Mouse (Mus musculus): ENCODE results near the gene Rap1a.

Gene Rap1a

DNA sequence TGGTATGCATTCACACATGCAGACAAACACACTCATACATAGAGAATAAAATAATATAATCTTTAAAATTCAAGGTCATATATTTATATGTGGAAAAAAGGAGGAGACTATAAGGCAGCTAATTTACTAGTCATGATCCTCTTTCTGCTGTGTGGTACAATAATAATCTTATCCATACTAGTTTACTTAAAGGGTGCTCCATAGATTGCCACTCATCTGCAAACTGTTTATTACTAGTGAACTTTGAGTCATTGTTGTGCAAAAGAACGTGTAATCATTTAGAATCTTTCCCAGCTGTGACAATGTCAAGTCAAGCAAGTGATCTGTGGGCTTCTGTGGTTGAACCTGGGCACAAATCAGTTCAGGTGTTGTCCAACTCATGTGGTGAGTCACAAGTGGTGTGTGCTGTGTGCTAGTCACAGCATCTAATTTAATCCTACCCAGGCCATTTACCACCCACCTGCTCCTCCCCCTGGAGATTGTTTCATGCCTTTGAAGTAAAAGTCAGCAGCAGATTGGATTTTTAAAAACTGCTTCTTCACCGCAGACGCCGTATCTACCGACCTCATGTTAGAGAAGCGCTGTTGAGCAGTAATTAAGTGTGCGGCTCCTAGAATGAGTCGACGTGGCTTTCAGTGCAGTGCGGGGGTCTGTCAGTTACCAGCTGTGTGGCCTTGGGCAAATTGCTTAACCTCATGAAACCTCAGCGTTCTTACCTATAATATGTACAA, 5.5 kb upstream of the Rap1a start:
- no peak for DNase-seq (ENCODE audit: low read depth)

DNA sequence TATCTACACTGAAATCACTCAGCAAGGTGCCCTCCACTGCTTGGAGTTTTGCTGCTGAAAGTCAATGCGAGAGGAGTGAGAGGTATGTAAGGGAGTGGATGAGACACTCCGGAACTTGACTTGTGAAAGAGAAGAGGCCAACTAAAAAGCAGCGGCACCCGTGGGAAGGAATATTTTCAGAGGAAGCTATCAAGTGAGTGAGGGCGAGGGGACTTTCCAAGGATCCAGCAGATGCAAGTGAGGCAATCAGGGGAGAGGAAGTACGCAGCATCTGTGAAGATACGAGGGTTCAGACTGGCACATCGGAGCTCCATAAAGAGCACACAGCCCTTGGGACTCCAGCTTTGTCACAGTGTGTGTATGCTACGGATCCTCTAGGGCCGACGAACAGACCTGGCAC, 2.5 kb upstream of the Rap1a start:
- DNase-seq (ENCODE audit: low read depth): no peak

DNA sequence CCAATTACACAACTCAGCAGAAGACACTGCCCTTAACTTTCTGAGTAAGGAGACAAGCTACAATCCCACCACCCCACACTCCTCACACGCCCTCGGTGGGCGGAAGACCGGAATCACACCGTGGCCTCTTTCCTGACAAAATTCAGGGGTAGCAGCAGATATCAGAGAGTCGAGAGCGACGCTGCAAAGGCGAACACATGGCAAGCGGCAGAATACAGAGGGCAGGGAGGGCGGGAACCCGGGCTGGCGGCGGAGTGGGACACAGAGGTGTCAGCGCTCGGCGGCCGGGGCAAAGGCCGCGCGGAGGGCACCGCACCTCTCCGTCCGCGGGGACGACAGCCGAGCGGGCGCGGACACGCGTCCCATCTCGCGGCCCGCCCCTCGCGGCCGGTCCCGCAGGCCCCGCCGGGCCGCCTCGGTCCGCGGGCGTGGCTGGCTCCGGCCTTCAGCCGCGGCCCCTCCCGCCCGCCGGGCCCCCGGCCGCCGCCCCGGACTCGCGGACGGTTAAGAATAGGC, 403 bp downstream of the Rap1a start:
- DNase-seq (ENCODE audit: low read depth): no peak

DNA sequence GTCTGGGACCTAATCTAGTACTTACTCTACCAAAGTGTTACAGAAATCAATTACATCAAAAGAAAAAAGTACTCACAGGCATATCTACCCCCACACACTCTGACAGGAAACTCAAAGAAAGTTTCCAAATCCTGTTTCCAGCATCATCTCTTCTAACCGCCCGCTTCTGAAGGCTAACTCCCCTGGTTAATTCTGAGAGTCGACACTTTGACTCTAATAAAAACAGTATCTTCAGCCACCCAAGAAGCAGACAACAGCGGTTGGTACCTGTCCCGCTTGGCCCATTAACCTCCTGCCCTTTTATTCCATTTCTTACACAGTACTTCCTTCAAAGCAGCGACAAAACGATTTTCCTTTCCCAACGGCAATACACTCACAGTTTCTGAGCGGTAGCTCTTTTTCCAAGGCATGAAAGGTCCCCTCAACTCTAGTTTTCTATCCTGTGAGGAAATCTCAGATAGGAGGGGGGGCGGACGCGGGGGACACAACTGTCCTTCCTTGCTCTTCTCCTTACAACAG, 921 bp downstream of the Rap1a start:
- DNase-seq (ENCODE audit: low read depth): no peak

DNA sequence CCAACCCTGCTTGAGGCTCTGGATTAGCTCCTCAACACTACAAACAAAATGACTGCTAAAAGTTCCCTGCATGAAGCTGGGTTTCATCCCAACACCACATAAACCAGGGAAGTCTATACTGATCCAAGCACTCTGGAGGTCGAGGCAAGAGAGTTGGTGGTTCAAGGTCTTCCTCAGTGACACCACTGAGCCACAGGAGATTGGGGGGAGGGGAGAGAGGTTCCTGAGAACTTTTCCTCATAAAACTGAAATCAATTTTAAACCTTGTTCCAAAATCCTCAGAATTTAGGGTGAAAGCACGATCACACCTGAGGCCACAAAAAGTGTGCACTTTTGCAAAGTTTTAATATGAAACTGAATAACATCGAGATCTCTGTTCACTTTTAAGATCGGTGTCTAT, 1.8 kb downstream of the Rap1a start:
- DNase-seq (ENCODE audit: low read depth): no peak

DNA sequence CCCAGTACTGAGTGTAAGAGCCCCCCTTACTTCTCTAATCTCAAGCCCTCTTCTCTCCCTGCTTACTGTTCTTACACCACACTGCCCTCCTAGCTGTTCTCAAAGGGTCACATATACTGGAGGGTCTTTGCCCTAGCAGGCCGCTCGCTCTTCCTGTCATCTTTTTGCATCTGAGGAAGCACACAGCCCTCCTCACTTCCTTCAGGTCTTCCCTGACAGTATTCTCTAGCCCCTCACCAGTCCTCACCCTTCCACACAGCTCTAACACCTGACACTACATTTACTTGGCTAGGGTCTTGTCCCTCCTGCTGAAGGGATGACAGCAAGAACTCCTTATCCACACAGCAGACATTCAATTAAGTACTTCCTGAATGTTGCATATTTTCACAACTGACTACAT, 2.4 kb downstream of the Rap1a start:
- DNase-seq (ENCODE audit: low read depth): no peak

DNA sequence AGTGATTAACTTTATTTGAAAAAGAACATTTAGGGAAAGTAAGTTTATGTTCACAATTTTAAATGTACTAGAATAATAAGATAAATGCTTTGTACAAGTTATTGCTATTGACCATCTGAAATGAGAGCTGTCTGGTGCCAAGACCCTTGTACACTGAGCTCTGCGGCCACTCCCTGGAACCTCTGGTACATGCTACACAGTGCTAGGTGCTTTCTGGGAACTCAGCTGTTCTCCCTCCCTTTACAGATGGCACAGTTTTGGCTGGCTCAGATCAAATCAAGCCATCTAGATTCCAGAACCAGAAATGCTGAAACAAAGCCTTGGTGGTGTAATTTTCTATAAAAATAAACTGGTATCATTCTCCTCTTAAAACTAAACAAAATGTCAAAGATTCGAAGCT, 3.7 kb downstream of the Rap1a start:
- no peak for DNase-seq (ENCODE audit: low read depth)

DNA sequence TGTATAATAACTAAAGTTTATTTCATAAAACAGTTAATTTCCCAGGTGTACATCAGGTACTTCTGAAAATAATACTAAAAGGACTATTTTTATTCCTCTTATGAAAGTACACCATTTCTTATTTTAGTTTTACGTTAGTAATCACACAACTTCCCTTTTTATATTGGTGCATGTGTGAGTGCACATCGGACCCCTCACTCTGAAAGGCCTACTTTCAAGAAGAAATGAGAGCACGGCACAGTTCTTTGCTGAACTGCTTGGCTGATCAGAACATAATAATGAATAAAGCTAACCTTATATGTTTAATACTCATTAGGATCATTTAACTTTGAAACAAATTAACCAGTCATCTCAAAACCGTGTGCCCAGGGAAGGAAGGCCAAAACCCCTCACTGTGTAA, 4.4 kb downstream of the Rap1a start:
- no peak for DNase-seq (ENCODE audit: low read depth)

DNA sequence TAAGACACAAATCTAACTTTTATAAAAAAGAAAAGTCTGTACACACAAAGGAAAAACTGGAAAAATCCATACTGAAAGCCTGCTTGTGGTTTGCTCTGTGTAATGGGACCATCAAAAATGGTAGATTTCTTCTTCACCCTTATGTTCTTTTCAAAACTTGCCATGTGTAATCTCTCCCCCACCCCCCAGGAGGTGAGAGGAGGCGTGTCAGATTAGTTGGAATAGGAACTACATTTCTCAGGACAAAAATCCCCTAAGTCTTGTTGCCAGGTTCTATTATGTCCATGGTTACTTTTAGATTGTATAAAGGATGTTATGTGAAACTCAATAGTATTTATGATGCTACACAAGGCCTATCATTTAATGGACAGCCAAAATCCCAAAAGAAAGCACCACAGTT, 6.8 kb downstream of the Rap1a start:
- no peak for DNase-seq (ENCODE audit: low read depth)

DNA sequence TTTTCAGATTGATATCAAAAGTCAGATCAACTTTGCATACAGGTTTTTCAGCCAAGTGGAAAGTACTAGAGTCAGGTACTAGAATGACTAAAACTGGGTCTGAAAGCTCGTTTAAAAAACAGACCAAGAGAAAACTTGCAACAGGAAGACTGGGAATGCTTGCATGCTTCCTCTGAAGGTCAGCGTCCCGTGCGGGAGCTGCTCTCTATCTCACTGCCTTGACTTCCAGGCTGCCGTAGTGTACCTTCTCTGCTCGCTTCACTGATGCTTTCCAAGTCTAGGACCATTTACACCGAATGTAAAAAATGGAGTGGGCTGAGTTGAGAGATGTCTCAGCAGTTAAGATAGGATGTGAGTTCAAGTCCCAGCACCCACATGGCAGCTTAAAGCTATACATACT, 8.8 kb downstream of the Rap1a start:
- DNase-seq (ENCODE audit: low read depth): no peak

DNA sequence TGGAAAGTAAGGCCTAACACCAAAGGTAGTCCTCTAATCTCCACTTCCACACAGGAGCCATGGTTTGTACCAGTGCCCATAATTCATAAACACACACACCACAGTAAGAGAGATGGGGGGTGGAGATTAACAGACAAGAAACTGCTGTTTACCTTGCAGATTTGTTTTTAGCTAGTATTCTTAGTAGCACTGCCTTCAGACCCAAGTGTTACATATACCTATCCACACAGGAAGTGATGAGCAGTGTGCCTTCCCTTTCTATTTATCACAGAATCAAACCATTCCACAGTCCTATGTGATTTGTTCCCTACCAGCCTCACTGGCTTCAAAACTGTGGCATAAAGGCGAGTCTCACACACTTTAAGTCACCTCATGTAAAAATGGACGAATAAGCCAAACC, 10.0 kb downstream of the Rap1a start:
- no peak for DNase-seq (ENCODE audit: low read depth)

DNA sequence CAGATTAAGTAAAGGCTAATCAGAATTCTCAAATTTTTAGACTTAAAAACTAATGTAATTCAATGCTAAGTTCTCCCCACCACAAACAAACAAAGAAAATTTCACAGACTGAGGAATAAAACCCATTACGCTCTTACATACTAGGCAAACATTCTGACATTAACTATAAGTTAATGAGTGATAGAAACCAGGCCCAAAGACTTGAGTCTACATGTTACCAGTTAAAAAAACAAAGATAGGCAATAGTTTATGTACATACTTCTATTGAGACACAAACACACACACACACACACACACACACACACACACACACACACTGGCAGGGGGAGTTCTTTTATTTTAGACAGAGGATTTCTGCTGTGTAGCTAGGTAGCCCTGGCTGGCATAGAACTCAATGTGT, 10.8 kb downstream of the Rap1a start:
- DNase-seq (ENCODE audit: low read depth): no peak

DNA sequence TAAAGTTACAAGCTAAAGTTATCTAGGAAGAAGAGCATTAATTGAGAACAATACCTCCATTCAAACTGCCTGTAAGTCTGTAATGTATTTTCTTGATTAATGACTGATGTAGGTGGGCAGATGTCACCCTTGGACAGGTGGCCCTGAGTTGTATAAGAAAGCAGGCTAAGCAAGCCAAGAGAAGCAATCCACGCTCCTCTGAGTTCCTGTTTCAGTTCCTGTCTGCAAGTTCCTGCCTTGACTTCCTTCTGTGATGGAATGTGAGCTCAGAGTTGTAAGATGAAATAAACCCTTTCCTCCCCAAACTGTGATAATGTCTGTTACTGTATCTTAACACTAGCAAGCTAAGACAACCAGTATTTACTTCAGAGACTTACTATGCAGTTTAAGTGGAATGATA, 11.4 kb downstream of the Rap1a start:
- no peak for DNase-seq (ENCODE audit: low read depth)

DNA sequence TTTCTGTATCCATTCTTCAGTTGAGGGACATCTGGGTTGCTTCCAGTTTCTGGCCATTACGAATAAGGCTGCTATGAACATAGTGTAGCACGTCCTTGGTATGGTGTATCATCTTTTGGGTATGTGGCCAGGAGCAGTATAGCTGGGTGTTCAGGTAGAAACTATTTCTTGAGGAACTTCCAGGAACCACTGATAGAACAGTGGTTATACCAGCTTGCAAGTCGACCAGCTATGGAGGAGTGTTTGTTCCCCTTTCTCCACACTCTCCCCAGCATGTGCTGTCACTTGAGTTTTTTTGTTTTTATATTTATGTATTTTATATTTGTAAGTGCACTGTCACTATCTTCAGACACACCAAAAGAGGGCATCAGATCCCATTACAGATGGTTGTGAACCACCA, 13.8 kb downstream of the Rap1a start:
- no peak for DNase-seq (ENCODE audit: low read depth)

DNA sequence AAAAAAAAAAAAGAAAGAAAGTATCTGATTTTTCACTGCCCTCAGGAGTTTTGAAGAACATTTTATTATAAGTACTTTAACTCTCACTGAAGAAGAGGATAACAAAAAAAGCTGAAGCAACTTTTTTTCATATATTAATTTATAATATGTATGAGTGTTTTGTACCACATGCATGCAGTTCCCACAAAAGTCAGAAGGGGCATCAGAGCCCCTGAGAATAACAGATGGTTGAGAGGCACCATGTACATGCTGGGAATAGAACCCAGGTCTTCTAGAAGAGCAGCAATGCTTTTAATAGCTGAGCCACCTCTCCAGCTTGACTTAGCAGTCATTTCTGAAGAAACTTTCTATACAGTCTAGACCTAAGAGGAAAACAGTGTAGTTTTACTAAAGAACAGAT, 15.3 kb downstream of the Rap1a start:
- DNase-seq (ENCODE audit: low read depth): no peak

DNA sequence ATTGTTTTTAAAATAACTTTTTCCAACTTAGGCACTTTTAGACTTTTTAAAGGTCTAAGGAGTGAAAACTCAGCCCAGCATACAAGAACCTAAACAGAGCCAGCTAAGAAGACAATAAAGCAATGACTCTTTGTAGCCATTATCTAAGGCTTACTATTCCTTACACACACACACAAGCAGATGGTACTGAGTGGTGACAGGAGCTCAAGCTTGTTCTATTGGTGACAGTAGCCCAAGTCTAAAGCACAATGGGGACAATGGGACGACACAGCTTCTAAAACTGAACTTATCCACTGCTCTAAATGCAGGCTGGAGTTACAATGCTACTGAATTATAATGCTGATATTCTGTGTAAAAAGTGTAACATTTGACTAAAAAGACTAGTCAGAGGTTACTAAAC, 17.3 kb downstream of the Rap1a start:
- no peak for DNase-seq (ENCODE audit: low read depth)

DNA sequence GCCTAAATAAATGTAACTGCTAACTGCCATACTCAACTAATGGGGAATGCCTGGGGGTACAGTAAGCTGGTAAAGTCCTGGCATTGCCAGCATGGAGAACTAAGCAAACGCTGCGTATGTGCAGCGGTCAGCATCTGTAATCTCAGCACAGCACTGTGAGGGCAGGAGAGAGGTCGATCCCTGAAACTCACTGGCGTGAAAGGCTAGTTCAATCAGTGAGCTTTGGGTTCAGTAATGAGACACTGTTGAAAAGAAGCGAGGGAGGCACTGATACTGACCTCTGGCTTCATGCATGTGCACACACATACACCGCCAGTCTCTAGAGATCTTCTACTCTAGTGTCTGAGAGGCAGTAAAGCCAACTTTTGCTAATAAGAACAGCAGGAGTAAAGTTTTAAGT, 18.7 kb downstream of the Rap1a start:
- DNase-seq (ENCODE audit: low read depth): no peak

DNA sequence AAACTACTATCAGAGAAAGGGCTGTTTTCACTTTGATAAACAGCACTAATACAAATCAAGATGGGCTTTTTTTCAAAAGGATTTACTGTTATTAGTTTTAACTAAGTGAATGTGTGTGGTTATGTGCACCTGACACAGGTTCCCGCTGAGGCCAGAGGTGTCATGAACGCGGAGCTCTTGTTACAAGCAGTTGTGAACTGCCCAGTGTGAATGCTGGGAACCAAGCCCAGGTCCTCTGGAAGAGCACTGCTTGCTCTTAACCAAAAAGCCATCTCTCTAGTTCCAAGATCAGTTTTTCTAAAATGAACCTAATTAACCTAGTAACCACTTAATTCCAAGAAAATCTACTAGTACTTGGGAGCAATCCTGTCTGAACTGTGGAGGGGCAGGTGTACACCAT, 23.1 kb downstream of the Rap1a start:
- DNase-seq (ENCODE audit: low read depth): no peak

DNA sequence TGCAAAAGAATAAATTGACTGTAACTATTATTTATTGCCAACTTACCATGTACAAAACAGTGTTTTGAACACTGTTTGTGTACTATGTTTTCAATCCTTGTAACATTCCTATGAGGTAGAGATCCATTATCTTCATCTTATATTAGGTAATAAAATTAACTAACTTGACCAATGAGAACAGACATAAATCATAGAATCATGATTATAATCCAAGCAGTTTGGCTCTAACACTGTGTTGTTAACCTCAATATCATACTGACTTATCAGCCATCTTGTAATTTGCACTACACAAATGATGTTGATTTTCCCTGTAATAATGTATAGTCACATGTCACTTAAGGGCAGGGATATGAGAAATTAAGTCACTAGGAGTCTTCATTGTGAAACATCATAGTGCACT, 26.6 kb downstream of the Rap1a start:
- DNase-seq (ENCODE audit: low read depth): no peak

DNA sequence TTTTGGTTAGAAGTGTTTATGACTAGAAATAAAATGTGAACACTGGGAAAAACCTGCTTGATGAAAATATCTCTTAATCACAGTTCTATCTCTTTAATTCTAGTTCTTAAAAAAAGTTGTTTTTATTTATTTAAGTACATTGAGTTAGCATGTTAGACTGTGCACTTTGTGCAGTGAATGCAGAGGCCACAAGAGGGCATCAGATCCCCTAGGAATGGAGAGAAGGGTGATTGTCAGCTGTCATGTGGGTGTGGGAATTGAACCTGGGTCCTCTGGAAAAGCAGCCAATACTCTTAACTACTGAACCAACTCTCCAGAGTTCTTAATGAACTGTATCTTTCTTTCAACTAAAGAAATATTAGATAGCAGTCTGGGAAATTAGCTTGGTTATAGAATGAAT, 29.6 kb downstream of the Rap1a start:
- peak; percentile 20 for DNase-seq (ENCODE audit: low read depth)

DNA sequence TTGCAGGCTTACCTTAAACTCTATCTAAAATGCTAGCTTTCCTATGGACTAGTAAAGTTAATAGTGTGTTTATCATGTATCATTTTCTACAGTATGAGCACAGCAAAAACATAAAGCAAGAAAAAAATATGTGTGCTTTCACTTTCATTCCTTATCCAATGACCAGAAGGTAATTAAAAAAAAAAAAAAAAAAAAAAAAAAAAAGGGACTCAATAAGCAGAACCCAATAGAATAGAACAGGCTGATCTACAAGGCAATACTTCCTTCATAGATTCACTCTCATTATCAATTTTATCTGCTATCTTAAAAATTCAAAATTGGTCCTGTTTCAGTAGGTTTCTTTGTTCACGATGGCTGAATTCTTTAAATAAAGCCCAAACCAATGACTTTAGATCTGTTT, 30.3 kb downstream of the Rap1a start:
- DNase-seq (ENCODE audit: low read depth): no peak

DNA sequence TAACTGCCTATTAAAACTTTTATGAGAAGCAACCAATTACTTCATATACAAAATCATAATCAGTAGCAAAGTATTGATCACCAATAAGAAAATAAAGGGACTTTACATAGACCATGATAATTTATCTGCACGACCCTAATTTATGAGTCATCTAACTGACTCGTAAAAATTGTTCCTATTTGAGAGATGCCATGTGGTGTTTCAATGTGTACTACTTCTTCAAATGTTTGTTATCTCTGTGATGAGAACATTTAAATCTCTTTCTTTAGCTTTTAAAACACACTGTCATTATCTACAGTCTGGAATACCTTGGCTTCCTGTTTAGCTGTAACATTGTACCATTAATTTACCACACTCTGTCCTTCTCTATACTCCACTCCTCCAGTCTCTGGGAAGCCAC, 31.8 kb downstream of the Rap1a start:
- DNase-seq (ENCODE audit: low read depth): no peak

DNA sequence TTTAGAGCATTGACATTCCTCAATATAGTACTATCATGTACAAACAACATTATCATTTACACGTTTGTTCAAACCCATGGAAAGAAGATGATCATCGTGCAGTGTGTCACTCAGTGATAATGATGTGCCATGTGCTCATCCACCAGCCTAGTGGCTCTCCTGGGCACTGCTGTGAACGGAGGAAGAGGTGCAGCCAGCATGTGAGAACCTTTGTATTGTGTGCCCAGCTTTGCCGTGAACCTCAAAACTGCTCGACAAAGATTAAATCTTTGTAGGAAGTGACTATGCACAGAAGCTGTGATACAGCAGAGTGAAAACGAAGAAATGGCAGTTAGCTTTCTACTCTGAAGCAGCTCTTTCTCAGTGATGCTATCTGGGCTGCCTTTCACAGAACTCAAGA, 32.6 kb downstream of the Rap1a start:
- peak; percentile 36 for DNase-seq (ENCODE audit: low read depth)

DNA sequence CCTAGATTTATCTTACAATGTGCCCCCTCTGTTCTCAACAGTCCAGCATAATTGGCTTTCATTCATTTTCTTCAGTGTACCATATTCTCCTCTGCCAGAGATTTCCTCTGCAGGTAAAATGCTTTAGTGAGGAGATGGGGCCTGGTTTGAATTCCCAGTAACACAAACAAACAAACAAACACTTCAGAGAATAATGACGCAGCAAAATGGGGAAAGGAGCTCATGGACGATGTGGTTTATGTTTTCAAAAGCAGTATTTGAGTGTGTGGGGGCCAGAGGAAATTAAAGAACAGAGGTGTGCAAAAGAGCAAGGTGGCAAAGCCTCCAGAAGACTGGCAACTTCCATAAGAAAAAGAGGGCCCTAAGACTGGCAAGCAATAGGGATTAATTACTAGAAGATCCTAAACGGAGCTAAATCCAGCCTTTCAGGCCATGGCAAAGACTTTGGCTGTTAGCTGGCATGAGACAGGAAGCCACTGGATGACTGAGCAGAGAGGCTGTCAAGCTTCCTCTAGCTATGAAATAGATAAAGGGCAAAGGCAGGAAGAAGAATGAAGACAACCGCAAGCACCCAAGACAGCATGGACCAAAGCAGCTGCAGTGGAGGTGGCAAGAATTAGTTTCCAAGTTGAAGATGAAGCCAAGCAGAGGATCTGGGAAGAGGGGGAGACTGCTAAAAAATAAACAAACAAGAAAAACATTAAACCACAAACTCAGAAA, 37.8 kb downstream of the Rap1a start:
- DNase-seq (ENCODE audit: low read depth): peak; percentile 26

Data from c-Kit-positive CD71-negative TER-119-negative erythroid progenitor cells, embryonic 14.5 days (primary cell).